Mouse (Mus musculus): ENCODE measurements around the gene Nova2. TPM values are rescaled to one million over a fixed set of nuclear protein-coding genes. Genes with fewer than 3 reads are reported as not detected.

Gene Nova2
- polyA plus RNA-seq, 1 experiment from 2014 or later, result 18.0 TPM

Other genes starting within 250 kb of the Nova2 start
- gene Psg20, start 239.7 kb upstream of the Nova2 start, polyA plus RNA-seq (2014; fragmentation: Nextera tagmentation; extraction: Ambion mirVana), result not detected in 2 replicates
- not detected in 2 replicates for gene Psg22, start 207.8 kb upstream of the Nova2 start, polyA plus RNA-seq (2014; fragmentation: Nextera tagmentation; extraction: Ambion mirVana)
- not detected in 2 replicates for gene Psg19, start 127.4 kb upstream of the Nova2 start, polyA plus RNA-seq (2014; fragmentation: Nextera tagmentation; extraction: Ambion mirVana)
- not detected in 2 replicates for gene Psg17, start 104.3 kb upstream of the Nova2 start, polyA plus RNA-seq (2014; fragmentation: Nextera tagmentation; extraction: Ambion mirVana)
- 0.13 and 0.48 TPM in 2 replicates for gene Mill2, start 85.9 kb upstream of the Nova2 start, polyA plus RNA-seq (2014; fragmentation: Nextera tagmentation; extraction: Ambion mirVana)
- gene Pglyrp1, start 54.6 kb upstream of the Nova2 start, polyA plus RNA-seq (2014; fragmentation: Nextera tagmentation; extraction: Ambion mirVana), result 2.8 and 2.9 TPM in 2 replicates
- 22.9 and 27.3 TPM in 2 replicates for gene Ccdc61, start 15.5 kb upstream of the Nova2 start, polyA plus RNA-seq (2014; fragmentation: Nextera tagmentation; extraction: Ambion mirVana)
- gene Nanos2, start 61.5 kb downstream of the Nova2 start, polyA plus RNA-seq (2014; fragmentation: Nextera tagmentation; extraction: Ambion mirVana), result 0.46 TPM in 1 of 2 replicates, not detected in the other
- 4.6 TPM in 2 replicates for gene Mypop, start 65.4 kb downstream of the Nova2 start, polyA plus RNA-seq (2014; fragmentation: Nextera tagmentation; extraction: Ambion mirVana)
- gene Irf2bp1, start 78.2 kb downstream of the Nova2 start, polyA plus RNA-seq (2014; fragmentation: Nextera tagmentation; extraction: Ambion mirVana), result 25.2 and 26.0 TPM in 2 replicates
- gene Foxa3, start 97.7 kb downstream of the Nova2 start, polyA plus RNA-seq (2014; fragmentation: Nextera tagmentation; extraction: Ambion mirVana), result not detected in 2 replicates
- 29.4 and 30.5 TPM in 2 replicates for gene Sympk, start 98.5 kb downstream of the Nova2 start, polyA plus RNA-seq (2014; fragmentation: Nextera tagmentation; extraction: Ambion mirVana)
- not detected in 2 replicates for gene Rsph6a, start 128.8 kb downstream of the Nova2 start, polyA plus RNA-seq (2014; fragmentation: Nextera tagmentation; extraction: Ambion mirVana)
- 18.3 and 20.2 TPM in 2 replicates for gene Dmwd, start 150.3 kb downstream of the Nova2 start, polyA plus RNA-seq (2014; fragmentation: Nextera tagmentation; extraction: Ambion mirVana)
- 10.3 and 12.2 TPM in 2 replicates for gene Dmpk, start 158.0 kb downstream of the Nova2 start, polyA plus RNA-seq (2014; fragmentation: Nextera tagmentation; extraction: Ambion mirVana)
- 6.2 and 7.2 TPM in 2 replicates for gene Six5, start 168.7 kb downstream of the Nova2 start, polyA plus RNA-seq (2014; fragmentation: Nextera tagmentation; extraction: Ambion mirVana)
- gene Gm4969, start 192.5 kb downstream of the Nova2 start, polyA plus RNA-seq (2014; fragmentation: Nextera tagmentation; extraction: Ambion mirVana), result 1.0 and 1.4 TPM in 2 replicates
- gene Fbxo46, start 194.0 kb downstream of the Nova2 start, polyA plus RNA-seq (2014; fragmentation: Nextera tagmentation; extraction: Ambion mirVana), result 8.7 and 8.8 TPM in 2 replicates
- 11.7 and 12.0 TPM in 2 replicates for gene Qpctl, start 223.4 kb downstream of the Nova2 start, polyA plus RNA-seq (2014; fragmentation: Nextera tagmentation; extraction: Ambion mirVana)
- gene Snrpd2, start 223.8 kb downstream of the Nova2 start, polyA plus RNA-seq (2014; fragmentation: Nextera tagmentation; extraction: Ambion mirVana), result 143 and 149 TPM in 2 replicates
- gene Gipr, start 240.2 kb downstream of the Nova2 start, polyA plus RNA-seq (2014; fragmentation: Nextera tagmentation; extraction: Ambion mirVana), result 0.89 and 1.7 TPM in 2 replicates

Data from hindbrain, embryonic 11.5 days (tissue).